Mouse (Mus musculus) liver, postnatal 0 days (tissue): ENCODE results near the gene Ino80e. TPM values are rescaled to one million over a fixed set of nuclear protein-coding genes. Genes with fewer than 3 reads are reported as not detected.

Experiments used
- ATAC-seq: fragments of 200-750 bp; cut with Nextera tagmentation; 2 replicates; pipeline ENCODE4 v1.8.0; 2017; ENCODE audit warnings: mild to moderate bottlenecking, moderate library complexity
- DNase-seq: peaks from one replicate; pipeline ENCODE4 v3.0.0-alpha.2; 2016
- H3K27ac ChIP-seq: fragments of 300-500 bp; sonication (generic); 2 replicates; pipeline ENCODE4 v1.5.1; 2014; ENCODE audit warnings: antibody characterized with exemption, moderate library complexity, mild to moderate bottlenecking, low read depth
- H3K27me3 ChIP-seq: fragments of 300-500 bp; sonication (generic); 2 replicates; pipeline ENCODE4 v1.6.1; 2014; ENCODE audit warnings: low read length, control low read depth, mixed read lengths; ENCODE audit not compliant: insufficient read depth
- H3K36me3 ChIP-seq: fragments of 300-500 bp; sonication (generic); replicated peaks from 2 replicates; pipeline ENCODE4 v1.6.1; 2014; ENCODE audit warnings: mild to moderate bottlenecking, control low read depth, low read length, moderate library complexity, mixed read lengths; ENCODE audit not compliant: insufficient read depth
- H3K4me1 ChIP-seq: fragments of 300-500 bp; sonication (generic); 2 replicates; pipeline ENCODE4 v1.6.1; 2014; ENCODE audit warnings: antibody characterized with exemption, mild to moderate bottlenecking, control low read depth; ENCODE audit not compliant: insufficient read depth
- H3K4me2 ChIP-seq: fragments of 300-500 bp; sonication (generic); 2 replicates; pipeline ENCODE4 v1.6.1; 2014; ENCODE audit warnings: low read depth, mild to moderate bottlenecking, low read length, moderate library complexity, mixed read lengths
- H3K4me3 ChIP-seq: fragments of 300-500 bp; sonication (generic); 2 replicates; pipeline ENCODE4 v1.5.1; 2014; ENCODE audit warnings: low read depth, low read length
- H3K9ac ChIP-seq: fragments of 300-500 bp; sonication (generic); replicated peaks from 2 replicates; pipeline ENCODE4 v1.6.1; 2014; ENCODE audit warnings: mild to moderate bottlenecking, moderate library complexity
- H3K9me3 ChIP-seq: fragments of 300-500 bp; sonication (generic); 2 replicates; pipeline ENCODE4 v1.6.1; 2016; ENCODE audit warnings: mild to moderate bottlenecking, control low read depth, low read length, mixed read lengths
- CTCF ChIP-seq: sonication (generic); IDR thresholded peaks from 2 replicates; pipeline ENCODE4 v1.5.1; 2016; ENCODE audit warnings: antibody characterized with exemption, low read depth
- EP300 ChIP-seq: IDR thresholded peaks from 2 replicates; pipeline ENCODE4 v1.6.1; 2016; ENCODE audit warnings: antibody characterized with exemption, low read depth, mild to moderate bottlenecking
- WGBS: fragments of 180-500 bp; shearing (Covaris S2); extraction: QIAGEN DNeasy Blood & Tissue Kit; methylation state at CpG from one replicate; pipeline ENCODE4 v1.1.7; 2014; ENCODE audit not compliant: insufficient replicate concordance; 5-methylcytosine and 5-hydroxymethylcytosine counted together
- polyA plus RNA-seq: library from polyadenylated mRNA; unstranded; fragments of >200 nt; fragmentation: Nextera tagmentation; extraction: Ambion mirVana; gene quantifications from 2 replicates; pipeline ENCODE4 v1.2.1, GENCODE M21; 2015

The Ino80e gene
- polyA plus RNA-seq, 1 experiment from 2014 or later, result 20.6 TPM

DNA sequence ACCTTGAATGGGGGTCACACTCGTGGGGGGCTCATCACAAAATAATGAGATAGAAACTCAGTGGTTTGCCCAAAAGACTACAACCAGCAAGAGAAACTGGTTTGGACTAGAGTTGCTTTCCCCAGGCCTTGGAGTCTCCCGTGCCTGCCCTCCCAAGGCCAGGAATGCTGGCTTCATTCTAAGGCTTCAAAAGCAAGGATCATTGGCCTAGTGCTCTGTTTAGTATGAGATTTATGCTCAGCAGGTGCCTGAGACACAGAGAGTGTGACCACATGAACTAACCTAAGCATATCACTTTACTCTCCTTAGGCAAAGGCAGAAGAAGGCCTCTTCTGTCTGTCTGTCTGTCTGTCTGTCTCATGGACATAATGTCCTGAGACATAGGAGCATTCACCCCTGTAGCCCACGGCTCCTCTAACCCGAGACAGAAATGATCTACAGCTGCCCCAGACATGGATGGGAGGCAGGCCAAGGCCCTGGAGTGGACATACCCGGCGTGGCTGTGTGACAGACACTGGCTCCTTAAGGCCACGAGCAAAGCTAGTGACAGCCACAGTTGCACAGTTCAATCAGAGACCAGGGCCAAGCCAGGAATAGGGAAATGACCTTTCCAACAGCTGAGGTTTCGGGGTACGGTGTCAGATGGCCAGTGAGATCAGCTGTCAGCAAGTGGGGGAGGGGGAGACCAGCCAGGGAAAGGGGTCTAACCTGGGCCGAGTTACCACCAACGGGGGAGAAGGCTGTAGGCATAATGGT is 59.9 kb downstream of the Ino80e start:
- Histone ChIP-seq H3K9me3 (no peaks in the 10 kb centered on the region), H3K4me2 (no peak overlapping the region), H3K27ac (no peak overlapping the region), H3K4me1 (peaks cover 23% of the 10 kb centered on the region), H3K27me3 (no peaks in the 10 kb centered on the region), H3K9ac (no peak overlapping the region), H3K4me3 (no peak overlapping the region), H3K36me3 (peaks cover under 1% of the 10 kb centered on the region; the same call in 1 of the 2 replicates)
- WGBS, result 74% methylated on average over 11 of the region's 11 CpGs
- ATAC-seq (no peak), DNase-seq (no peak)
- TF ChIP-seq CTCF, result no peak

DNA sequence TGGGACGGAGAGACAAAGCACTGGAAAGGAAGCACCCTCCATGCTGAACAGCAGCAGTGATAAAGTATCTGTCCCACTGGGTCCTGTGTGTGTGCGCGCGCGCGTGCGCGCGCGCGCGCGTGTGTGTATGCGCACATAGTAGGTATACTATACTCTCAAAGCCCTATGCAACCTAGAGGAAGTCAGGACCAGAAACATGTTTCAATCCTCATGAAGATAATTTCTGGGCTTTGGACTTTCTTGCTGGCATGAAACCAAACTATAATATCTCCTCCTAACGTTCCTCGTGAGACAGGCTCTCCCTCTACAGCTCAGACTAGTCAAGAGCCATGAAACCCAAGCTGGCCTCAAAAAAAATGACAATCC is 61.1 kb downstream of the Ino80e start:
- H3K27ac ChIP-seq, result no peak overlapping the region
- no peak overlapping the region for H3K4me3 ChIP-seq
- H3K27me3 ChIP-seq, result no peaks in the 10 kb centered on the region
- H3K9ac ChIP-seq, result no peak overlapping the region
- ATAC-seq (no peak), DNase-seq (no peak)
- H3K4me1 ChIP-seq, result peaks cover 30% of the 10 kb centered on the region
- WGBS, result 95% methylated on average over 16 of the region's 16 CpGs
- peaks cover 13% of the 10 kb centered on the region for H3K36me3 ChIP-seq
- no peak overlapping the region for H3K4me2 ChIP-seq
- TF ChIP-seq EP300 (no peak), CTCF (no peak)
- no peaks in the 10 kb centered on the region for H3K9me3 ChIP-seq

Other genes with a start within 250 kb of the Ino80e start
- gene Nupr1, start 231.5 kb downstream of the Ino80e start, polyA plus RNA-seq, result 4.0 and 4.5 TPM in 2 replicates
- gene Sgf29, start 213.1 kb downstream of the Ino80e start, polyA plus RNA-seq, result 22.7 and 22.8 TPM in 2 replicates
- 221 and 241 TPM in 2 replicates for gene Sult1a1, start 185.9 kb downstream of the Ino80e start, polyA plus RNA-seq
- 86.5 and 93.5 TPM in 2 replicates for gene Bola2, start 167.0 kb downstream of the Ino80e start, polyA plus RNA-seq
- 2.6 and 3.7 TPM in 2 replicates for gene Slx1b, start 166.6 kb downstream of the Ino80e start, polyA plus RNA-seq
- 121 and 130 TPM in 2 replicates for gene Coro1a, start 154.6 kb downstream of the Ino80e start, polyA plus RNA-seq
- 20.3 and 21.0 TPM in 2 replicates for gene Mapk3, start 102.8 kb downstream of the Ino80e start, polyA plus RNA-seq
- gene Gdpd3, start 96.0 kb downstream of the Ino80e start, polyA plus RNA-seq, result 0.77 and 1.6 TPM in 2 replicates
- gene Ypel3, start 85.4 kb downstream of the Ino80e start, polyA plus RNA-seq, result 65.0 and 74.7 TPM in 2 replicates
- gene Tbx6, start 80.9 kb downstream of the Ino80e start, polyA plus RNA-seq, result 0.14 and 0.29 TPM in 2 replicates
- 69.9 and 72.1 TPM in 2 replicates for gene Ppp4c, start 69.9 kb downstream of the Ino80e start, polyA plus RNA-seq
- gene Fam57b, start 64.7 kb downstream of the Ino80e start, polyA plus RNA-seq, result 0.06 and 0.09 TPM in 2 replicates
- gene 4930451I11Rik, start 30.7 kb downstream of the Ino80e start, polyA plus RNA-seq, result not detected in 2 replicates
- not detected in 2 replicates for gene Doc2a, start 15.0 kb downstream of the Ino80e start, polyA plus RNA-seq
- 6.5 and 7.2 TPM in 2 replicates for gene Hirip3, start 405 bp downstream of the Ino80e start, polyA plus RNA-seq
- gene Taok2, start 22.3 kb upstream of the Ino80e start, polyA plus RNA-seq, result 7.5 and 8.7 TPM in 2 replicates
- gene Tmem219, start 60.5 kb upstream of the Ino80e start, polyA plus RNA-seq, result 35.6 and 38.4 TPM in 2 replicates
- 4.4 and 4.6 TPM in 2 replicates for gene Kctd13, start 66.5 kb upstream of the Ino80e start, polyA plus RNA-seq
- not detected in 2 replicates for gene Asphd1, start 87.2 kb upstream of the Ino80e start, polyA plus RNA-seq
- gene Sez6l2, start 88.2 kb upstream of the Ino80e start, polyA plus RNA-seq, result 0.09 and 0.43 TPM in 2 replicates
- gene Cdipt, start 113.5 kb upstream of the Ino80e start, polyA plus RNA-seq, result 33.2 and 37.4 TPM in 2 replicates
- gene Cdiptos, start 113.7 kb upstream of the Ino80e start, polyA plus RNA-seq, result 0.68 and 1.0 TPM in 2 replicates
- gene Mvp, start 152.2 kb upstream of the Ino80e start, polyA plus RNA-seq, result 10.5 and 10.9 TPM in 2 replicates
- gene Pagr1b, start 154.1 kb upstream of the Ino80e start, polyA plus RNA-seq, result 0.26 TPM in 1 of 2 replicates, not detected in the other
- gene Pagr1a, start 155.0 kb upstream of the Ino80e start, polyA plus RNA-seq, result 12.2 and 13.8 TPM in 2 replicates
- 4.5 and 7.8 TPM in 2 replicates for gene Gm42742, start 158.7 kb upstream of the Ino80e start, polyA plus RNA-seq
- gene Prrt2, start 158.8 kb upstream of the Ino80e start, polyA plus RNA-seq, result 0.18 TPM in 1 of 2 replicates, not detected in the other
- 20.0 and 24.0 TPM in 2 replicates for gene Maz, start 164.7 kb upstream of the Ino80e start, polyA plus RNA-seq
- 45.4 and 47.4 TPM in 2 replicates for gene Kif22, start 180.1 kb upstream of the Ino80e start, polyA plus RNA-seq
- 0.59 and 1.8 TPM in 2 replicates for gene Zg16, start 225.0 kb upstream of the Ino80e start, polyA plus RNA-seq
- gene AI467606, start 229.0 kb upstream of the Ino80e start, polyA plus RNA-seq, result 7.6 and 8.1 TPM in 2 replicates